In the genomic region with DNA sequence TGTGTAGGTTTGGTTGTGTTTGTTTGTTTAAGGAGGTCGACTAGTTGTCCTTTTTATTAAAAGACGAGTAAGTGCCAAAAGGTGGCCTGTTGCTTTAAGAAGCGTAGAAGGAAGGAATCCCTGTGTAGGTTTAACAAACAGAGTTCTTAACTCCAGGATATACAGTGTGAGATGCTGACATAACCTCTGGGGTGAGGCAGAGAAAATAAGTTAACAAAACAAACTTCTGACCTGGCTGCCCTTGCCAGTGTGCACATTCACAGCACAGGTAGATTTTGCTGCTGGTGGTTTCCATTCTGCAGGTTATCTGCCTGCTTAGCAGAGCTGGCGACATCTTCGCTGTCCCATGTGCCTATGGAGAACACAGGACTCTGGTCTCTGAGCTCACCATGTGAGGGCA, we compare ENCODE assay signal across 22 mouse cellular contexts. TPM values are rescaled to one million over a fixed set of nuclear protein-coding genes. Genes with fewer than 3 reads are reported as not detected.
DNase-seq lines count a peak whose midpoint lies in the region; ATAC-seq lines count a peak whose summit lies in the region.
"Had no signal": no experiment of that assay in that cellular context is flagged by ENCODE, and none has a peak within 500 bp of the region (broad histone marks: within the 10 kb centered on the region; RNA-seq: fewer than 3 reads in every experiment).

No protein-coding gene starts in this region.

- no peaks in the 10 kb centered on the region for H3K9me3 ChIP-seq in liver, embryonic 16.5 days (replicated peaks; ENCODE audit: control insufficient read depth, low read length)
- H3K9me3 ChIP-seq in liver, embryonic 12.5 days (replicated peaks): no peaks in the 10 kb centered on the region
- no peaks in the 10 kb centered on the region for H3K9me3 ChIP-seq in stomach, embryonic 16.5 days (replicated peaks; ENCODE audit: control insufficient read depth, low read length)
- no peaks in the 10 kb centered on the region for H3K9me3 ChIP-seq in hindbrain, embryonic 10.5 days
- H3K9me3 ChIP-seq: embryonic facial prominence, embryonic 12.5 days; embryonic facial prominence, embryonic 15.5 days; G1E had no signal

- 69% methylated on average over 5 of the region's 5 CpGs for WGBS in liver, embryonic 16.5 days (ENCODE audit: insufficient replicate concordance)
- WGBS in liver, embryonic 12.5 days (ENCODE audit: insufficient replicate concordance): 64% methylated on average over 5 of the region's 5 CpGs
- WGBS in stomach, embryonic 16.5 days: 67% methylated on average over 5 of the region's 5 CpGs
- 86% methylated on average over 5 of the region's 5 CpGs for WGBS in hindbrain, embryonic 10.5 days

- ATAC-seq in liver, embryonic 16.5 days (ENCODE audit: low read depth): no peak
- ATAC-seq in liver, embryonic 12.5 days: no peak
- peak; percentile 46; the same call in 1 of the 2 replicates for ATAC-seq in stomach, embryonic 16.5 days (ENCODE audit: insufficient read depth, low FRiP score)
- no peak for ATAC-seq in granulocyte monocyte progenitor cell, adult 5-6 weeks (replicated peaks; ENCODE audit: poor library complexity, severe bottlenecking)
- ATAC-seq: forebrain, postnatal 0 days had no signal

- no peak overlapping the region for H3K4me2 ChIP-seq in liver, embryonic 16.5 days (ENCODE audit: low read depth, low read length)
- no peak overlapping the region for H3K4me2 ChIP-seq in liver, embryonic 12.5 days
- H3K4me2 ChIP-seq in stomach, embryonic 16.5 days (ENCODE audit: low read depth, low read length): no peak overlapping the region
- H3K4me2 ChIP-seq: embryonic facial prominence, embryonic 12.5 days; embryonic facial prominence, embryonic 15.5 days; heart, embryonic 11.5 days; hindbrain, embryonic 14.5 days had no signal

- H3K27me3 ChIP-seq in liver, embryonic 16.5 days (ENCODE audit: control insufficient read depth, insufficient read depth, low read depth, low read length): no peaks in the 10 kb centered on the region
- no peaks in the 10 kb centered on the region for H3K27me3 ChIP-seq in liver, embryonic 12.5 days (replicated peaks)
- H3K27me3 ChIP-seq in stomach, embryonic 16.5 days (ENCODE audit: control insufficient read depth, insufficient read depth, low read length): no peaks in the 10 kb centered on the region
- no peaks in the 10 kb centered on the region for H3K27me3 ChIP-seq in hindbrain, embryonic 10.5 days (ENCODE audit: insufficient read depth, poor library complexity, severe bottlenecking)
- H3K27me3 ChIP-seq: CH12.LX; embryonic facial prominence, embryonic 12.5 days; embryonic facial prominence, embryonic 15.5 days; Patski had no signal

- H3K4me3 ChIP-seq in liver, embryonic 16.5 days (ENCODE audit: low read depth, low read length): no peak overlapping the region
- H3K4me3 ChIP-seq in liver, embryonic 12.5 days: no peak overlapping the region
- H3K4me3 ChIP-seq in stomach, embryonic 16.5 days (replicated peaks; ENCODE audit: low read length): no peak overlapping the region
- H3K4me3 ChIP-seq in hindbrain, embryonic 10.5 days: no peak overlapping the region
- H3K4me3 ChIP-seq: embryonic facial prominence, embryonic 12.5 days; embryonic facial prominence, embryonic 15.5 days; gastrocnemius, adult 2 months; heart, adult 2 months had no signal

- H3K9ac ChIP-seq in liver, embryonic 16.5 days (ENCODE audit: low read depth, low read length): no peak overlapping the region
- no peak overlapping the region for H3K9ac ChIP-seq in liver, embryonic 12.5 days
- H3K9ac ChIP-seq in stomach, embryonic 16.5 days (ENCODE audit: low read length): no peak overlapping the region
- H3K9ac ChIP-seq: embryonic facial prominence, embryonic 12.5 days; embryonic facial prominence, embryonic 15.5 days; forebrain, postnatal 0 days; hindbrain, embryonic 14.5 days had no signal

- no peaks in the 10 kb centered on the region; the same call in 1 of the 2 replicates for H3K4me1 ChIP-seq in liver, embryonic 16.5 days (ENCODE audit: control insufficient read depth, low read depth, low read length)
- H3K4me1 ChIP-seq in liver, embryonic 12.5 days: 0 out of 2 replicates have a peak, but pooled peaks cover 2% of the 10 kb centered on the region
- no peaks in the 10 kb centered on the region for H3K4me1 ChIP-seq in stomach, embryonic 16.5 days (ENCODE audit: control insufficient read depth, insufficient read depth, low read length)
- H3K4me1 ChIP-seq in hindbrain, embryonic 10.5 days (replicated peaks): no peaks in the 10 kb centered on the region
- H3K4me1 ChIP-seq: embryonic facial prominence, embryonic 12.5 days; embryonic facial prominence, embryonic 15.5 days had no signal

- DNase-seq in kidney, adult 9 months: peak; percentile 7
- DNase-seq in kidney, postnatal 14 days: no peak
- no peak for DNase-seq in hindbrain, embryonic 10.5 days (ENCODE audit: low spot score)
- DNase-seq: cerebellum, adult 11 months; cerebellum, adult 2 months; cerebellum, adult 9-11 months; cerebellum, postnatal 25 days; forebrain, postnatal 0 days; gastrocnemius, adult 2 months had no signal

- peak overlapping the region; percentile 29; the same call in 1 of the 2 replicates for H3K27ac ChIP-seq in liver, embryonic 16.5 days (ENCODE audit: low read length)
- no peak overlapping the region for H3K27ac ChIP-seq in liver, embryonic 12.5 days
- peak overlapping the region; percentile 65 for H3K27ac ChIP-seq in stomach, embryonic 16.5 days (ENCODE audit: low read length)
- no peak overlapping the region for H3K27ac ChIP-seq in hindbrain, embryonic 10.5 days
- H3K27ac ChIP-seq: embryonic facial prominence, embryonic 12.5 days; embryonic facial prominence, embryonic 15.5 days; gastrocnemius, adult 2 months; heart, adult 2 months; hindbrain, embryonic 14.5 days; hindbrain, postnatal 0 days had no signal

- H3K36me3 ChIP-seq in liver, embryonic 16.5 days (ENCODE audit: control insufficient read depth, insufficient read depth): no peaks in the 10 kb centered on the region
- no peaks in the 10 kb centered on the region for H3K36me3 ChIP-seq in liver, embryonic 12.5 days
- H3K36me3 ChIP-seq in stomach, embryonic 16.5 days (ENCODE audit: control insufficient read depth, insufficient read depth, low read length): no peaks in the 10 kb centered on the region
- peaks cover 33% of the 10 kb centered on the region for H3K36me3 ChIP-seq in hindbrain, embryonic 10.5 days
- H3K36me3 ChIP-seq: G1E had no signal

RNA-seq across cellular contexts. Expression of a gene that starts 8.7 kb away (rescaled TPM):
- polyA plus RNA-seq in liver, embryonic 16.5 days (2015; fragmentation: Nextera tagmentation; extraction: Ambion mirVana): 3.8 and 5.3 TPM in 2 replicates
- polyA plus RNA-seq in liver, embryonic 12.5 days (2016; fragmentation: Nextera tagmentation; extraction: Ambion mirVana): 3.3 and 3.6 TPM in 2 replicates
- polyA plus RNA-seq in stomach, embryonic 16.5 days (2015; fragmentation: Nextera tagmentation; extraction: Ambion mirVana): 15.1 and 16.4 TPM in 2 replicates
- 14.3 and 16.2 TPM in 2 replicates for polyA plus RNA-seq in hindbrain, embryonic 10.5 days (2016; fragmentation: Nextera tagmentation; extraction: Ambion mirVana)
- total RNA-seq in granulocyte monocyte progenitor cell, adult 5-6 weeks (2014; fragmentation: Nextera tagmentation): 5.2 and 7.0 TPM in 2 replicates
- total RNA-seq in granulocyte monocyte progenitor cell, adult 5-6 weeks (2017): 1.5 and 1.9 TPM in 2 replicates
- polyA plus RNA-seq: G1E had no signal

RNA-seq across cellular contexts. Expression of a gene that starts 31.6 kb away (rescaled TPM):
- polyA plus RNA-seq in liver, embryonic 16.5 days (2015; fragmentation: Nextera tagmentation; extraction: Ambion mirVana): 2.9 and 3.2 TPM in 2 replicates
- 7.4 and 7.8 TPM in 2 replicates for polyA plus RNA-seq in liver, embryonic 12.5 days (2016; fragmentation: Nextera tagmentation; extraction: Ambion mirVana)
- polyA plus RNA-seq in stomach, embryonic 16.5 days (2015; fragmentation: Nextera tagmentation; extraction: Ambion mirVana): 10.5 and 11.2 TPM in 2 replicates
- 14.2 and 17.7 TPM in 2 replicates for polyA plus RNA-seq in hindbrain, embryonic 10.5 days (2016; fragmentation: Nextera tagmentation; extraction: Ambion mirVana)
- total RNA-seq in granulocyte monocyte progenitor cell, adult 5-6 weeks (2014; fragmentation: Nextera tagmentation): 44.0 and 52.0 TPM in 2 replicates
- total RNA-seq in granulocyte monocyte progenitor cell, adult 5-6 weeks (2017): 31.9 and 34.1 TPM in 2 replicates

Comparison
In these comparisons a context has a peak if more than half of its experiments do, and no peak if none do; other contexts are left out.
1. H3K27ac ChIP-seq: peak in liver, embryonic 16.5 days (single experiment) and stomach, embryonic 16.5 days (single experiment); none in liver, embryonic 12.5 days (single experiment) and hindbrain, embryonic 10.5 days (single experiment).